Mouse (Mus musculus): Measurements from ENCODE around the gene Tbx1.

Tbx1 gene

DNA sequence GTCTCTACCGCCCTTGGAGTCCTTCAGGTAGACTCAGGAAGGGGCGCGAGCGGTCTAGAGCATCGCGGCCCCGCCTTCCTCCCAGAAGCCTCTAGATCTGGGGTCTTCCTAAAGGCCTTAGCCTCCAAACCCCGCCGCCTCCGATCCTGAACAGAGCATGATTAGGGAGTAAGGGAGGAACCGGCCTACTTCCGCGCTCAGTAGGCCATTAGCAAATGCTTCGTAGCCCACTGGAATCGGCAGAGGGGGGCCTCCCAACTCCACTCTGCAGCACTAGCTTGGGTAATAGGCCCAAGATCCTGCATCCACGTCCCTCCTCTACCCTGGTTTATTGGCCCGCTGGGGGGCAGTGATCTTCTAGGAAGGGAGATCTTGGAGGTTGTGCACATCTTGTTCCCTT lies 31.5 kb upstream of the Tbx1 start, which contains the start of gene Gp1bb:
Gene Gp1bb, minus strand, starts transcription at position 385 of the 400 bp plus-strand sequence.
- no peak for DNase-seq

DNA sequence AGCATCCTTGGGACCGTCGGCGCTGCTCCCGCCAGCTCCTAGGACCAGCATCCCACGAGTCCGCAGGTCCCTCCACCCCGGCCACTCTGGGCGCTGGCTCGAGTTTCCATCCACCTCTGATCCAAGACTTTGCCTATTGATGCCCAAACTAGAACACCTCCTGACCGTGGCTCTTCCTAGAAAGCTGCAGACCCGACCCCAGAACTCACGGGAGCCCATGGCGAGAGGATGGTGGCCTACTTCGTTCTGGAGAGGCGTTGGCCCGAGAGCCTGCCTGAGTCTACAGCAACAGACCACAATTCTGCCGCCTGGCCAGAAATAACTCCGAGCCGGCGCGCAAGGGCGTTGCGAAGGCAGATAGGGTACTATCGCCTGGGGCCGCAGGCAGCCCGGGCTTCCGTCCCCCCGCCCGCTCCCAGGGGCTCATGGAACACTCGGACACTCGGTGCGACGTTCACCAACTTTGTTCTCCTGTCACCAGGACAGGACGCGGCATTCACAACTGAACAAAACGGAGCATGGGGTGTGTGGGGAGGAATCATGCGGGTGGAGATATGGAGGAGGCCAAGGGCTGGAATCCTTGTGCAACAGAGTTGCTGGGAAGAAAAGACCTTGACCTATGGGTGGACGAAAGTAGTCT lies 31.0 kb upstream of the Tbx1 start:
- peak; percentile 54 for DNase-seq

DNA sequence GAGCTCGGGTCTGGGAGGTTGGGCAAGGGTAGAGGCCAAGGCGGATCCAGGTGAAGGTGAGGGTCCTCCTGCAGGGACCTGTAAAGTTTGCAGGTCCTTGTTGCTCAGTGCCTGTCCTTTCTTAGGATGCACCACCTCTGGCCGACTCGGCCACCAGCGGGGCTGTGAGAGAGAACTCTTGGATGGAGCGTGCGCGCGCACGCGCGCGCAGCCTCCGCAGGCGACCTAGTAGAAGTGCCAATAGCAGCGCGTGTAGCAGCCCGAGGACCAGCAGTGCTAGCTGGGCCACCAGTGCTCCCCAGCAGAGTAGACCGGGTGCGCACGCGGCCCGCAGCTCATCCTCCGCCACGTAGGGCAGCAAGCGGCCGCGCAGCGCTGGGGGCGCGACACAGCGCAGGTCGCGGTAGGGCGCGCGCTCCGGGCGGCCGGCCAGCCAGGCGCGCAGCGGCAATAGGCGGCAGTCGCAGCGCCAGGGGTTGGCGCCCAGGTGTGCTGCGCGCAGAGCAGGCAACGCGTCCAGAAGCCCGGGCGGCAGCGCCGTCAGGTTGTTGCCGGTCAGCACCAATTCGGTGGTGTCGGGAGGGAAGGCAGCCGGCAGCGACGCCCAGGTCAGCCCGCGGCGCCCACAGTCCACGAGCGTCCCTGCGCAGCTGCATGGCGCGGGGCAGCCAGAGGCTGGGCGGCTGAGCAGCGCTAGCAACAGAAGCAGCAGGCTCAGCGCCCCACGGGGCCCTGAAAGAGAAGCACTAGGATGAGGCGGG lies 30.3 kb upstream of the Tbx1 start:
- DNase-seq = peak; percentile 70

DNA sequence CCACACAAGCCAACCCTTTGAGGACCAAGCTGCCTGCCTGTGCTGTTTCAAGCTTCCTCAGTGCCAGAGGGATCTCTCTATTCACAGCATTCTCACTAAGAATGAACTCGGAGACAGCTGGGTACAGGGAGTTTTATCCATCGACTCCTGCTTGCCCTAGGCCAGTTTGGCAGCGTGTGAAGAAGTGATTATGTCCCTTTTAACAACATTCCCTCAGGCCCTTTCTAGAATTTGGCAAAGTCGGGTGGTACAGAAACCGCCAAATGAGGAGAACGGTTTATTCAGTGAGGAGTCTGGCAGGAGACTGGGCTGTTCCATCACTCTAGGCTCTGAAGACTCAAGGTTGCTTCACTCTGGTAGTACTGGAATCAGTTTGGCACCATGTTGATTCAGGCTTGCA lies 29.7 kb upstream of the Tbx1 start:
- no peak for DNase-seq

DNA sequence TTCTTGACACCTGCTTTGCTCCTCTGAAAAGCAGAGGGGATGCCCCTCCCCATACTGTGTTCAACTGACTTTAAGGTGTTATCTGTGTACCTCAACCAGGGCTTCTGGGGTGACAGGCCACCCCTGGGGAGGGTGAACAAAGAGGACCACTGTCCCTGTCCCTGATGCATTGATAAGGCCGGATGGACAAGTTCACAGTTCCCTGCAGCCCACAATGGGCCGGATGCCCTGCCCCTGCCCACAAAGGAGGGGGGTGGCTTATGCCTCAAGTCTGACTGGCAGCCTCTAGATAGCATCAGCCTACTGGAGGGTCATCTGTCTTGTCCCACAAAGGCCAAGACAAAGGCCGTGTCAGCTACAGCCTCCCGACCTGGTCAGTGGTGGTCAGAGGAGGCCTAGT lies 28.6 kb upstream of the Tbx1 start:
- DNase-seq = no peak

DNA sequence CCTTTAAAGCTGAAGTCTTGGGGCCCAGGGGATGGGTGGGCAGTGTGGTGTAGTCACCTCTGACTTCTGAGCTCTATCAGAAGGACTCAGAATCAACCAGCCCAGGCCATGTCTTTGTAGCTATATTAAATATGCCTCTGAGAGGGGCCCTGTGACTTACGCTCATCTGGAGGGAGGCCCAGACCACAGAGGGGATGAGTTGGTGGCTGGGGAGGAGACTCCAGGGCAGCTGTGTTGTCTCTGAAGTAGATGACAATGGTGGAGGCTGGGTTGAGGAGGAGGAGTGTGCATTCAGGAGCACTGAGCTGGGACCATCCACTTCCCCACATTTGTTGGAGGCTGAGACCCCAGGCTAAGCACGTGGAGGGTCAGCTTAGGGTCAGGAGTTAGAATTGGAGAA lies 27.8 kb upstream of the Tbx1 start:
- DNase-seq = no peak

DNA sequence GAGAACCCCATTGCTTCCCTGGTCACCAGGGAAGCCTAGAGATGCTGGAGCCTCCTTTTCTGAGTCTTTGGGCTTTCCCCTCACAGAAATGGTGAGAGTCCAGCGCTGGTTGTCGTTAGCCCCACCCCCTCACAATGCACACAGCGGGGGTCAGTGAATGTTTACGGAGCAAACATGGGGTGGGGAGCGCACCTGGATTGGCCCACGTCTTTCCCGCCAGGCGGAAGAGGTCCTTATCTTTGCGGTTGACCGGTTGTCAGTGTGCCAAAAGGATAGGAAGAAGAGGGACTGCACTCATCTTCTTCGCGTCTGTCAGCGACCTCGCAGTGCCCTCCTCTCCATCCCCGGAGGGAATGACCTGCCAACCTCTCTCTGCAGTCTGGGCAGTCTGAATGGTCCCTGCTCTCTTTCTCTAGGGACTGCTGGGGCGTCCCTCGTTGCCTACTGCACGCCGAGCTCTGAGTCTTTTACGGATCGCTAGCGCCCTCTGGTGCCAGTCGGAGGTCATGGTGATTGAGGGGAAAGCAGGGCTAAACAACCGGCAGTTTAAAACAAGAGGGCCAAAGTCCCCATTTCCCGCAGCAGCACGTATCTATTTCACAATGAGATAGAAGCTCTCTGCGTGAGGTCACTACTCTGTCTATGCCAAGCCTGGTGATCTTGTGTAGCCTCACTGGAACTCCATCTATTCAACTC lies 27.0 kb upstream of the Tbx1 start:
- peak; percentile 88 for DNase-seq

DNA sequence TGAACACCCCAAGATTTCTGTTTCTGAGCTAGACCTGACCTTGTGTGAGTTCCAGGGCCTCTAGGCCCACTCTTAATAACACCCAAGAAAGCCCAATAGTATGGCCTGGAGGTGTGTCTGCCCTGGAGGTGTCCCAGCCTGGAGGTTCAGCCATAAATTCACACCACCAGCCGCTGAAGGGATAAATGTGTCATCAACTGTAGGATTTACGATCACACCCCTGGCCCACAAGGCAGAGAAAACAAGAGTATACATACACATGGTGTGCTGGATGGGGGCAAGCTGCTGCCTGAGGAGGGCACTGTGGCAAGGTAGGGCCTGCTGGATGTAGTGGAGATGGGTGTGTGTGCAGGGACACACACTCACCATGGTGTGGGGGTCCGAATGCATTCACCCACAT lies 22.8 kb upstream of the Tbx1 start:
- no peak for DNase-seq

DNA sequence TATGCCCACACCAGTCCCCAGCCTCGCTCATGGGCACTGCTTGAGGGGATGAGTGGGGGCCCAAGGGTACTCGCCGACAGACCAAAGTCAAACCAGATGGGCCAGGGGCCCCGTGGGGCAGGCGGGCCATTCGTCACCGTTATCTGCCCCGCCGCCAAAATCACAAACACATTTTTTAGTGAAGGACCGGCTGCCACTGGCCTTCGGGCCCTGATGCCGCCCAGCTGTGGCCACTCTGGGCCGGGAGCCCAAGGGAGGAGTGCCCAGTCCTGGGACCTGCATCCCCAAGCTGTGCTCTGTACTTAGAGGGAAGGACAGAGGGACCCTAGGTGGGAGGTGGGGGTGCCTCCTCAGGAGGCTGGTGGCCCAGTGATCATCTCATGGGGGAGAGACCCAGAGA lies 21.3 kb upstream of the Tbx1 start:
- DNase-seq = no peak

DNA sequence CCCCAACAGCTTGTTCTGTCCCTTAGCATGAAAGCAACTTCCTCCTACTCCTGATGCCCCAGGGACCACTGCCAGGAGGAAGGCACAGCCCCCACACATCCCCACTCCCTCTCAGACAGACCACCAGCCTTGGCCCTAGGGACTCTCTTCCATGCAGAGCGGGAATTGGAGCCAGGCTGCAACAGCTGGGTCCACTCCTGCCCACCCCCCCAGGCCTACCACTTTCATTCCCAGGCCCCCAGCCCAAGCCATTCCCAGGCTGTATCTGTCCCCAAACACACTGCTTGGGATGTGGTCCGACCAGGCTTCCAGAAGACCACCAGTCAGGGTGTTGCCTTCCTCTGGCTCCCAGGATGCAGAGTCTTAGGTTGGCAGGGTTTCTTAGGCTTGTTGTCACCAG lies 18.6 kb upstream of the Tbx1 start:
- no peak for DNase-seq

DNA sequence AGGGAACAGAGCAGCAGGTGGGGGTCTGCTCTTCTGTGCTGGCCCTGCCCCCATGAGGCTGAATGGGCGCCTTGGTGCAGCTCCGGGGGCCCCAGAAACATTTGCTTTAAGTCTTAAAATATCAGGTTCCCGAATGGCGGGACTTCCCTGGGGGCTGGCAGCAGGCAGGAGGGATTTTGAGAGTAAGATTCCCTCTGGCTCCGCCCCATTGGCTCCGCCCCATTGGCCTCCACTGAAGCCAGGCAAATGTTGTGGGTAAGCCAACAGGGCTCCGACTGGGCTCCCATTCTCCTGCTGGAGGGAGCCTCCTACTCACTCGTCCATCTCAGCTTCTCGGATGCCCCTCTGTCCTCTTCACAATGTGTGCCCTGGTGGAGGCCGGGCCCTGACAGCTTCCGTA lies 17.8 kb upstream of the Tbx1 start:
- DNase-seq = no peak

DNA sequence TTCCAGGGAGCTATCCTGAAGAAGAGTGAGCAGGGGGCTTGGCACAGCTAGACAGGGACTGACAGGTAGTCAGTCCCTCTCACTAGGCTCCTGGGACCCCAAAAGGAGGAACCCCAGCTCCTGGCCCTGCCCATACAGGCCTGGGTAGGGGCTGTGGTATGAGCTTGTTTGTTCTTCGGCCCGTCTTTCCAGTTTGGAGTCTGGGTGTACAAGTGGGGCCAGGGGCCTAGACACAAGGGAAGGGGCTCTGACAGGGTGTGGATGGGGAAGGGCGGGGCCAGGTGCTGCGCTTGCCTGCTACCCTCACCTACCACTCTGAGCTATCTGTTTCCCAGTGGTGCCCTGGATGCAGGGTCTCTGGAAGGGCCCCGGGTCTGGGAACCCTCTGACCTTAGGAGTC lies 15.2 kb upstream of the Tbx1 start:
- no peak for DNase-seq

DNA sequence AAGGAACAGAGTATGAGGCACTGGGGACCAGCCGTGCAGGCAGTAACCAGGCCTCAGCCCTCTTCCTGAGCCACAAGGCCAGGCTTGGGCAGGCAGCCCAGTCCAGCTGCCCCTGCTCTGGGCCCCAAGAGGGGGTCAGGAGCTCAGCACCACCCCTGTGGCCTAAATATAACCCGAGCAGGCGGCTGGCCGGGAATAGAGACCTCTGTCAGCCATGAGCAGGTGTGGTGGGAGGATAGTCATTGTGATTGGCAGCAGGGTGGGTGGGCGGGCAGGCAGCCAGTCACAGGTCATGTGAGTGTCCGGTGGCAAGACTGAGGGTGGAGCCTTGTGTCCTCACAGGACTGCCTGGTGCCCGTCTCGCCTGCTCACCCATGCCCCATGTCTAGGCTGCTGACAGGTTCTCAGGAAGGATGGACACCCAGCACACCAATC lies 13.8 kb upstream of the Tbx1 start:
- DNase-seq = no peak

DNA sequence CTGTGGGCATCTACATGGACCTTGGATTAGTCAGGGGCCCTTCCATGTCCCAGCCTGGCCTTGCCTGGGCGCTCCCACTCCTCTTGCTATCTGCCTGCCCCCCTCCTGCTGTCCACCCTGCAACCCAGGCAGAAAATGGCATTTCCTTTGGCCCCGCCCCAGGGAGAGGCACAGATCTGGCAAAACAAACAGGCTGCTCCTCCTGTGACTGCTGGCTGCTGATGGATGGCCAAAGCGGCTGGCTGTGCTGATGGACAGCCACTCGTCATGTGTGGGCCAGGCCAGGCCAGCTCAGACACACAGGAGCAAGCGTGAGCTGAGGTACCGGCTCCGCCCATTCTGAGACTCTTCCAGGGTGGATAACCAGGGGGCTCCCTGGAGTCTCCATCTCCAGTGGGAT lies 11.0 kb upstream of the Tbx1 start:
- DNase-seq = no peak

DNA sequence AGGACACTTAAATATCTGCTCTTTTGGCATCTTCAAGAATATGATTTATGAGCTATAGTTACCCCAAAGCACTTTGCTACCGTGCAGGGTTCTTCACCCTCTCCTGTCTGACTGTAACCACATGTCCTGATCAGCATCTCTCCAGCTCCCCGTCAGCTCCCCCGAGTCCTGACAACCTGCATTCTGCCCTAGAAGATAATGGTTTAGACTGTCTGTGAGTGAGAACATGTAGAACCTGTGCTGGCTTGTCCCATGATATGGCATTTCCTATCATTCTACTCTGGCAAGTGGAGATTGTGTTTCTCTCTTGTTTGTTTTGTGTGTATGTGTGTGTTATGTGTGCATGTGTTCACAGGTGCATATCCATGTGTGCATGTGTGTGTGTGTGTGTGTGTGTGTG lies 7.5 kb upstream of the Tbx1 start:
- DNase-seq = no peak

DNA sequence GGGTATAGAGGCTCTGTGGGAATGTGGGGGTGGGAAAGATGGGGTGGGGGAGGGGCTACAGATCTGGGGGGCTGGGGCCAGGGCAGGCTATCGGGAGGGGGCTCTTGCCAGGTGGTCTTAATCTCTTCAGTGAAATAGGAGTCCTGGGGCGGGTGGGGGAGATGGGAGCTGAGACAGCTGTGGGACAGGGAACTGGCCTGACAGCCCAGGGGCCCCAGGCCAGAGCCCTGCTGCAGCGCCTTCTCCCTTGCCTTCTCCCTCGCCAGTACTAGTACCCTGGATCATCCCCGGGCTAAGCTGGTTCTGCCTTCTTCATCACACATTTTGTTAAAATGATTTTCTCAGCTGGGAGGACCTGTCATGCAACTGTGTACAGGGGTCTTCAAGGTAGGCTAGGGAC lies 5.8 kb upstream of the Tbx1 start:
- DNase-seq = no peak

DNA sequence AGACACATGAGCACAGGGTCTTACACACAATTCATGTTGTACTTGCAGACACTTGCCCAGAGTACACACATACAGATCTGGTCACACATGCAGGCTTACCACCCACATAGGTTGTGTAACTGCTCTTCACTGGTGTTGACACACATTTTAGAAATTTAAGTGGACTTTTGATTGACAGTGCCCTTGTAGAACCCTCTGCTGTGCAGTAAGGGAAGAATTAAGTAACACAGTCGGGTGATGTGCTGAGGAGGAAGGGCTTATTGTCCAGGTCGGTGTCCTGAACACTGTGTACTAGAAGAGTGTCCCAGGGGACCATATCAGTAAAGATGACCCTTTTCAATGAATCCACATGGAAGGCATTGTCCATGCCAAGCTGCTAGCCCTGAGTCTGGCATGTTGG lies 3.5 kb upstream of the Tbx1 start:
- no peak for DNase-seq

DNA sequence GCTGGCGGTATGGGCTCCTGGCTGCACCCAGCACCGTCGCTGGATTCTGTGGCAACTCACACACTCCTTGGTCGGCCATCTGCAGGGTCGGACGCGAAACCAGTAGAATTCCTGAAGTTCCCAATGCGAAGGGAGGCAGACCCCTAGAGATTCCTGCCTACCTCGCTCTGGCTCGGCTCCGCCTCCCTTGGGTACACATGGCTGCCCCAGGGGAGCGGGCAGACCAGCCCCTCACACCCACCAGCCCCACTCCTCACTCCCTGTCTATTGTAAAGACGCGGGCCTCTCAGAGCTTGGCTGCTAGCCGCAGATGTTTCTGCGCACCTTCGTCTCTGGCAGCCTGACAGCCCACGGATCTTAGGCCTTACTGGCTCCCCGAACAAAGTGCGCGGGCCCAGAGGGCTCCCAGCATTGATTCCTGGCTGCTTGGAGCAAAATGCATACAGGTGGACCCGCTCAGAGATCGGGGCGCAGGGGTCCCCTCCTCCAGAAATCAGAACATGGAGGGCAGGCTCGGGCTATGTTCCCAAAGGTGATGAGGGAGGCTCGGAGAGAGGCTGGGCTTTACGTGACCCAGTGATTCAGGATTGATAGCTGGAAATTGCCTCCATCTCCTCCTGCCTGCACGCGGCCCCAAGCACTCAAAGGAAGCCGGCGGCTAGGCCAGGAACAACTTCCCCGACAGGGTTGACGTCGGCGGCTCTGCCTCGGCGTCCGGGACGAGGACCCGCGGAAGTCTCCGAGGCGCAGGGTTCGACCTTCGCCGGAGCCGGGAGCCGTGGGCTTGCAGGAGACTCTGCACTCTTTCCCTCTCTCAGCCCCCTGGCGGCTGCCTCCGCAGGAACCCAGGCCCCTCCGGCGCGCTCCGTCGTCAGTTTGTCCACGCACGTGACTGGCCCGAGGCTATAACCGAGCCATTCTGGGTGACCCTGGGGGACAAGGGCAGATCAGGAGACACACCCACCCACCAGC lies 862 bp upstream of the Tbx1 start:
- no peak for DNase-seq

DNA sequence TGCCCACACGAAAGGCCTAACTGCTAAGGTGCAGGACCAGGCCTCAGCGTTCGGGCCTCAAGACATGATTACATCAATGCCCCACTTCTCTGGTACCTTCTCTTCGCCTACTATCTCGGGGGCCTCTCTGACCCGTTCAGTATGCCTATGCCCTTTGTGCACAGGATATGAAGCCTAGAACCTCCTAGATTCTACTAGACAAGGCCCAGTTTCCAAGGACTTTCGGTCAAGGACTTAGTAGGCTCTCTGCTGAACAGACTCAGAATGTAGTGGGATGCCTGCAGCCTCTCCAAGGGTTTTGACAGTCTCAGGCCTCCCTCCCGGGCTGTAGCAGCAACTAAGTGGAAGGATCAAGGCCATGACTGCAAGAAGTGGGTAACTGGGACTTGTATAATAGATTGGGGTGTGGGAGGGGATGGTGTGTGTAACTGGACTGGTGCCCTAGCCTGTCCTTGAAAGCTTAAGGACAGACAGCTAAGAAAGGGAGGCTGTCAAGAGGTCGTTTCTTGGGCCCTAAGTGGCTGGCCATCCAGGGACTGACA lies 1.3 kb downstream of the Tbx1 start:
- DNase-seq = no peak

DNA sequence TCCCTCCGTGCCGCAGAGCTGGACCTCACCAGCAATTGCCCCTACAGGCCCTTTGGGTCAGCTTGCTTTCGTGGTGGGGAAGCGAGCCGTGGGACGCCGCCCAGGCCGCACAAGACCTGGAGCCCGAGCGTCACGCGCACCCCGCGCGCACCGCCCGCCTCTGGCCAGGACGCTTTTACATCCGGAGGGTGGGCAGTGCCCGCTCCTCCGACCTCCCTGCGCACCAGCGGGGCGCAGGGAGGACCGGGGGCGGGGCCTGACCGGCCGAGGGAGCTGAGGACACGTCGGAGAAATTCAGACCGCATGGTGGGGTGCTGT lies 1.8 kb downstream of the Tbx1 start:
- DNase-seq = no peak

DNA sequence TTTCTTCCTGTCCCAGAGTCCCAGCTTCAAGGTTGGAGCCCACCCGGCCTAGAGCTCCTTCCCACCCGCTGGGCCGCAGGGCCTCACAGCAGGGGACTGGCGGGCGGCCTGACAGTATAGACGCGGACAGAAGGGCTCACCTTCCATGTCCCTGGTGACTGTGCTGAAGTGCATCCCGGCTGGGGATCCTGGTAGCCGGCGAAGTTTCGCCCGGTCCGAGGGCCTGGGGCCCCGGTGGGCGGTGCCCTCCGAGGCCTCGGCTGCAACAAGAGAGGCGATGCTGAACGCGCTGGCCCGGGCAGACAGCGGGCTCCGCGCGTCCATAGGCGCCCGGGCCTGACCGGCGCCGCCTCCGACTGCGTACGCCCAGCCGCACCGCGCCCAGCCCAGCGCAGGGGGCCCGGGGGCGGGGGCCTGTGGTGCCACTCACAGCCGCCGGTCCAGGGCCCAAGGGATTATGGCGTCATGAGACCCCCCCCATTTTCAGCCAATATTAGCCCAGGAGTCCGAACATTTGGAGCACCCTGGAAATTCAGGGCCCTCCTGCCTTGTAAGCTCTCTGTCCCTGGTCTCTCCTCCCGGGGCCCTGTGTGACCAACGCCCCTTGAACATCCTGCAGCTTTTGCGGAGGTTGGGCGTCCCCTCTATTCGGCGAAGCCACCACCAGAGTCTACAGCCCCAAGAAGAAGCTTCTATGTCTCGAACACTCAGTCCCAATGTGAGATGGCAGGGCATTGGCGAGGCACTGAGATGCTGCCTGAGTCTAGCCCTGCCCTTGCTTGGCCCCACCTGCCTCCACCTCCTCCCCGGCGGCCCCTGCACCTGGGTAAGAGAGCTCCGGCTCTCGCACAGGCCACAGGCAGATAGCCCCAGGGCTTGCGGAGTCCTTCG lies 2.4 kb downstream of the Tbx1 start:
- DNase-seq = no peak
